Mouse (Mus musculus) erythroid progenitor cell, adult 5-6 weeks (primary cell): Measurements from ENCODE around the gene Gm9049. TPM values are rescaled to one million over a fixed set of nuclear protein-coding genes. Genes with fewer than 3 reads are reported as not detected.
"Not testable (repeated sequence)": the region's sequence is repeated elsewhere in the genome, so short reads cannot be mapped to it uniquely, and the experiment has no call there.

Experiments used
- ATAC-seq: replicated peaks from 2 replicates; pipeline ENCODE4 v1.8.0; 2016; ENCODE audit warnings: moderate number of reproducible peaks, mild to moderate bottlenecking, moderate TSS enrichment, inconsistent platforms; ENCODE audit not compliant: poor library complexity, low FRiP score, severe bottlenecking
- total RNA-seq, 2 experiments: library from RNA; stranded (forward) in 1 of 2; stranded (reverse) in 1 of 2; fragments of 150-400 nt in 1 of 2; fragments of 186-747, 209-891 nt in 1 of 2; gene quantifications; 2 replicates each; pipeline versions ENCODE4 v1.2.3 to v1.2.4; 2015 to 2017; ENCODE audit warnings: low replicate concordance in 2 of 2

Gene Gm9049
- not detected in 2 replicates for total RNA-seq (2015; ENCODE audit: low replicate concordance)
- total RNA-seq (2017; ENCODE audit: low replicate concordance), result not detected in 2 replicates

DNA sequence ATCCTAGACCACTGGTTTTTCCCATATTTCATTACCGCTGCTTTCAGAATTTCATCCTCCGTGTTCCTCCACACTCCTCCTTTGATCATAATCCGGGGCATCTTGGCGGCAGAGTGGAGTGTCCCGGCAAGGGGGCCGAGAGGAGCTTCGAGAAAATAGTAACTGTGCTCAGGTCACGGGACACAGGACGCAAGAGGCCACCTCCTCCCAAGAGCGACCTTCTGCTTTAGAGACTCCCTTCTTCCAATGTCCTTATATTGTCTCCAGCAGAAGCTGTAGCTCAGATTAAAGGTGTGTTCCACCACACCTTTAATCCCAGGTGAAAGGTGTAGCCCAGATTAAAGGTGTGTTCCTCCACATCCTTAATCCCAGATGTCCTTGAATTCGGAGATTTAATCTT, at the start of gene Gm9049:
Gm9049 (minus strand) TSS at position 101 of the 400 bp plus-strand sequence.
- not testable (repeated sequence) for ATAC-seq

DNA sequence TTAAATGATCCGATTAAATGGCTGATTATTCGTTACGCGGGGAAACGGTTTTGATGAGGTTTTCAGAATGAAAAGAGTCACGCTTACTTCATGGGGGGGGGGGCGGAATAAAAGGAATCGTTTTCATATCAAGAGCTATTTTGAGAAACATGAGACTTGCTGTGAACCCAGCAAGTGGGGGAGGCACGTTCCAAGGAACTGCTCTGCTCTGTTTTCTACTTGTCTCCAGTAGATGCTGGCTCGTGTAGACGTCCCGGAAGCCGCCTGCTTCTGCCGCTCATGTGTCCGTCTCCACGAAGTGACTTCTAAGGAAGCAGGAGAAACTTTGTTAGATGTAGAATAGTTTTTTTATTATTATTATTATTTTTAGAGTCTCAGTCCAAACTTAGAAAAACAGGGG, 46.0 kb upstream of the Gm9049 start:
- ATAC-seq, result no peak

DNA sequence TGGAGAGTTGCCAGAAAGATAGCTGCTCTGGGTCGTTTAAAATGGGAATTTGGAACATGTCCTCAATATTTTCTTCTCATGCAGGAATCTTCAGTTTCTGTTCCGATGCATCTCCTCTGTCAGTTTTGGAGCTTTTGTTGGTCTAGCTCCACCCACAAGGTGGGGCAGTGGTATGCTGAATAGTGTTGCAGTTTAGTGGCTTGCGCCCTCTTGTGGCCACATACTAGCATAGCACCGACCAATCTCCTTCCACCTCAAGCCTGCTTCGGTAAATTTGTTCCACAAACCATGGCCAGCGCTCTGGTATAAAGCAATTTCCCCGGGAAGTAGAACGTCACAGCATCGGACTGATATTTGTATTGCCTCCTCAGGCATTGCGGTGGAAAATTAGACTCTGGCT, 16.5 kb upstream of the Gm9049 start:
- no peak; the same call in 1 of the 2 replicates for ATAC-seq

DNA sequence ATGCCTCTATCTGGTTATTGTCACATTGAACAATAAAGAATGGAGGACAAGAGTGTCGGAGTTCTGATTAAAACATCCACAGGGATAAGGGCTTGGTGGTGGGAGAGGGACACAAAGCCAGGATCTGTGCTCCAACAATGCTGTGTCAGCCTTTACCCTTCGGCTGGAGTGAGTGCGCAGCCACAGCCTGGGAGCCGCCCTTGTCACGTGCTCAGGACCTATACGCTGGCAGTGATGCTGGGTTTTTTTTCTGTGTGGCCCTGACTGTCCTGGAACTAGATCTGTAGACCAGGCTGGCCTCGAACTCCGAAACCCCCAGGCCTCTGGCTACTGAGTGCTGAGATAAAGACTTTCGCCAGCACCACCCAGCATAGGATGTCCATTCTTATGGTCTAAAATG, 15.6 kb upstream of the Gm9049 start:
- no peak for ATAC-seq

- ATAC-seq, result not testable (repeated sequence)
Measured at GRCm38 (mm10) chr10:118348579-118348978, 5.3 kb downstream of the Gm9049 start, which contains the start of gene Gm9048. Gm9048 (minus strand) TSS chr10:118348679.

DNA sequence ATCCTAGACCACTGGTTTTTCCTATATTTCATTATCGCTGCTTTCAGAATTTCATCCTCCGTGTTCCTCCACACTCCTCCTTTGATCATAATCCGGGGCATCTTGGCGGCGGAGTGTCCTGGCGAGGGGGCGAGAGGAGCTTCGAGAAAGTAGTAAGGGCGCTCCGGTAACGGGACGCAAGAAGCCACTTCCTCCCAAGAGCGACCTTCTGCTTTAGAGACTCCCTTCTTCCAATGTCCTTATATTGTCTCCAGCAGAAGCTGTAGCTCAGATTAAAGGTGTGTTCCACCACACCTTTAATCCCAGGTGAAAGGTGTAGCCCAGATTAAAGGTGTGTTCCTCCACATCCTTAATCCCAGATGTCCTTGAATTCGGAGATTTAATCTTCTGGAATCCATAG, 10.8 kb downstream of the Gm9049 start, which contains the start of gene Gm9046:
Gm9046 (minus strand) TSS at position 101 of the 400 bp plus-strand sequence.
- ATAC-seq, result not testable (repeated sequence)

DNA sequence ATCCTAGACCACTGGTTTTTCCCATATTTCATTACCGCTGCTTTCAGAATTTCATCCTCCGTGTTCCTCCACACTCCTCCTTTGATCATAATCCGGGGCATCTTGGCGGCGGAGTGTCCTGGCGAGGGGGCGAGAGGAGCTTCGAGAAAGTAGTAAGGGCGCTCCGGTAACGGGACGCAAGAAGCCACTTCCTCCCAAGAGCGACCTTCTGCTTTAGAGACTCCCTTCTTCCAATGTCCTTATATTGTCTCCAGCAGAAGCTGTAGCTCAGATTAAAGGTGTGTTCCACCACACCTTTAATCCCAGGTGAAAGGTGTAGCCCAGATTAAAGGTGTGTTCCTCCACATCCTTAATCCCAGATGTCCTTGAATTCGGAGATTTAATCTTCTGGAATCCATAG, 16.2 kb downstream of the Gm9049 start, which contains the start of gene Gm9045:
Gm9045 (minus strand) TSS at position 101 of the 400 bp plus-strand sequence.
- not testable (repeated sequence) for ATAC-seq

GRCm38 (mm10) chr10:118332308-118332707, 21.6 kb downstream of the Gm9049 start, which contains the start of gene Gm9044:
Gm9044 (minus strand) TSS chr10:118332408.
- not testable (repeated sequence) for ATAC-seq

DNA sequence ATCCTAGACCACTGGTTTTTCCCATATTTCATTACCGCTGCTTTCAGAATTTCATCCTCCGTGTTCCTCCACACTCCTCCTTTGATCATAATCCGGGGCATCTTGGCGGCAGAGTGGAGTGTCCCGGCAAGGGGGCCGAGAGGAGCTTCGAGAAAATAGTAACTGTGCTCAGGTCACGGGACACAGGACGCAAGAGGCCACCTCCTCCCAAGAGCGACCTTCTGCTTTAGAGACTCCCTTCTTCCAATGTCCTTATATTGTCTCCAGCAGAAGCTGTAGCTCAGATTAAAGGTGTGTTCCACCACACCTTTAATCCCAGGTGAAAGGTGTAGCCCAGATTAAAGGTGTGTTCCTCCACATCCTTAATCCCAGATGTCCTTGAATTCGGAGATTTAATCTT, 27.0 kb downstream of the Gm9049 start, which contains the start of gene Gm9040:
Gm9040 (minus strand) TSS at position 101 of the 400 bp plus-strand sequence.
- not testable (repeated sequence) for ATAC-seq

DNA sequence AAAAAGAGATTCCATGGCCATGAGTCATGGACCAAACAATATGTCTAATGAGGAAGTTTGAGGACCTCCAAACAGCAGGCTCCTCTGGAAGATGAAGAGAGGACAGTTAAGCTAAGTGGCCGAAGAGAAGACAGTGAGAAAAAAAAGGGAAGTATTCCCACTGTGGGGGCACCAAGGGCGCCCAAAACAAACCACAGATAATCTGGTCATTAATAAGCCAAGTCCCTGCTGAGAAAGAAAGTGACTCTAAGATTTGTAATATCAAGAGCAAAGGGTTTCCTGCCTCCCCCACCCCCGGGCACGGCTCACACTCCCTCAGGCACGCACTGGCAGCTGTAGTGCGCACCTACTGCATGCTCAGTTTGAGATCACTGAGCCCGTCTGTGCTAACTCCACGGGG, 34.9 kb downstream of the Gm9049 start:
- ATAC-seq, result no peak

- ATAC-seq, result not testable (repeated sequence)
Measured at GRCm38 (mm10) chr10:118302133-118302532, 51.8 kb downstream of the Gm9049 start.

Other genes starting within 250 kb of the Gm9049 start
- 8.0 and 12.3 TPM in 2 replicates for gene Mdm1, start 212.3 kb downstream of the Gm9049 start, total RNA-seq (2015; ENCODE audit: low replicate concordance)
- gene Mdm1, start 212.3 kb downstream of the Gm9049 start, total RNA-seq (2017; ENCODE audit: low replicate concordance), result 30.4 and 41.5 TPM in 2 replicates
- gene Il22, start 149.2 kb downstream of the Gm9049 start, total RNA-seq (2015; ENCODE audit: low replicate concordance), result not detected in 2 replicates
- not detected in 2 replicates for gene Il22, start 149.2 kb downstream of the Gm9049 start, total RNA-seq (2017; ENCODE audit: low replicate concordance)
- not detected in 2 replicates for gene Gm32717, start 113.3 kb downstream of the Gm9049 start, total RNA-seq (2015; ENCODE audit: low replicate concordance)
- not detected in 2 replicates for gene Gm32717, start 113.3 kb downstream of the Gm9049 start, total RNA-seq (2017; ENCODE audit: low replicate concordance)
- not detected in 2 replicates for gene Gm32802, start 95.4 kb downstream of the Gm9049 start, total RNA-seq (2015; ENCODE audit: low replicate concordance)
- not detected in 2 replicates for gene Gm32802, start 95.4 kb downstream of the Gm9049 start, total RNA-seq (2017; ENCODE audit: low replicate concordance)
- gene Iltifb, start 59.1 kb downstream of the Gm9049 start, total RNA-seq (2015; ENCODE audit: low replicate concordance), result not detected in 2 replicates
- gene Iltifb, start 59.1 kb downstream of the Gm9049 start, total RNA-seq (2017; ENCODE audit: low replicate concordance), result not detected in 2 replicates
- not detected in 2 replicates for gene Gm9040, start 27.1 kb downstream of the Gm9049 start, total RNA-seq (2015; ENCODE audit: low replicate concordance)
- gene Gm9040, start 27.1 kb downstream of the Gm9049 start, total RNA-seq (2017; ENCODE audit: low replicate concordance), result not detected in 2 replicates
- gene Gm9044, start 21.7 kb downstream of the Gm9049 start, total RNA-seq (2015; ENCODE audit: low replicate concordance), result not detected in 2 replicates
- gene Gm9044, start 21.7 kb downstream of the Gm9049 start, total RNA-seq (2017; ENCODE audit: low replicate concordance), result not detected in 2 replicates
- not detected in 2 replicates for gene Gm9045, start 16.3 kb downstream of the Gm9049 start, total RNA-seq (2015; ENCODE audit: low replicate concordance)
- not detected in 2 replicates for gene Gm9045, start 16.3 kb downstream of the Gm9049 start, total RNA-seq (2017; ENCODE audit: low replicate concordance)
- gene Gm9046, start 10.8 kb downstream of the Gm9049 start, total RNA-seq (2015; ENCODE audit: low replicate concordance), result not detected in 2 replicates
- not detected in 2 replicates for gene Gm9046, start 10.8 kb downstream of the Gm9049 start, total RNA-seq (2017; ENCODE audit: low replicate concordance)
- not detected in 2 replicates for gene Gm9048, start 5.4 kb downstream of the Gm9049 start, total RNA-seq (2015; ENCODE audit: low replicate concordance)
- not detected in 2 replicates for gene Gm9048, start 5.4 kb downstream of the Gm9049 start, total RNA-seq (2017; ENCODE audit: low replicate concordance)
- gene Ifng, start 86.9 kb upstream of the Gm9049 start, total RNA-seq (2015; ENCODE audit: low replicate concordance), result not detected in 2 replicates
- 0.26 TPM in 1 of 2 replicates, not detected in the other for gene Ifng, start 86.9 kb upstream of the Gm9049 start, total RNA-seq (2017; ENCODE audit: low replicate concordance)